Mouse (Mus musculus): ENCODE measurements around the gene Crygc. TPM values are rescaled to one million over a fixed set of nuclear protein-coding genes. Genes with fewer than 3 reads are reported as not detected.
"Not testable (repeated sequence)": the region's sequence is repeated elsewhere in the genome, so short reads cannot be mapped to it uniquely, and the experiment has no call there.

Crygc gene
- polyA plus RNA-seq, 1 experiment = not detected

DNA sequence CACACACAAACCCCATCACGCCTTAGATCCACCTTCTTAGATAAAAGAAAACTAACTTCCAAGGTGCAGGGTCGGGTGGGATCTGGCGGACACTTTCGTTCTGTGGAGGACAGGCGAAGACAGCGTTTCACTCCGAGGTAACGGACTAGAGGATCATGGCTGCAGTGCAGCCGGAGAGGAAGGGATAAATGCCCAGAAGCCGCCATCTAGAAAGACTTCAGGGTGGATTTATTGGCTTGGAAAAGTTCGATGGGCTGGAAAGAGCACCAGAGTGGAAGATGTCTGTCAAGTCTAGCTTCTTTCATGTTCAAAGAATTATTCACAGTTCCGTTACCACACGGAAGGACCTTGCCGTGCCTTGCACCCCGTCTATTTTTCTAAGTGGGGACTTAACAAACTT lies 9.3 kb downstream of the Crygc start:
- TF ChIP-seq CTCF (IDR thresholded peaks at IDR 0.05; ENCODE audit: borderline replicate concordance, insufficient read depth, low read length) (no peak), POLR2A (IDR thresholded peaks at IDR 0.05; ENCODE audit: low read depth, low read length) (no peak)
- Histone ChIP-seq H3K4me1 (ENCODE audit: control insufficient read depth, insufficient read depth, low read length) (no peaks in the 10 kb centered on the region), H3K27ac (ENCODE audit: insufficient read depth, low read length) (no peak overlapping the region), H3K4me3 (ENCODE audit: insufficient read depth, low read length) (no peak overlapping the region)

DNA sequence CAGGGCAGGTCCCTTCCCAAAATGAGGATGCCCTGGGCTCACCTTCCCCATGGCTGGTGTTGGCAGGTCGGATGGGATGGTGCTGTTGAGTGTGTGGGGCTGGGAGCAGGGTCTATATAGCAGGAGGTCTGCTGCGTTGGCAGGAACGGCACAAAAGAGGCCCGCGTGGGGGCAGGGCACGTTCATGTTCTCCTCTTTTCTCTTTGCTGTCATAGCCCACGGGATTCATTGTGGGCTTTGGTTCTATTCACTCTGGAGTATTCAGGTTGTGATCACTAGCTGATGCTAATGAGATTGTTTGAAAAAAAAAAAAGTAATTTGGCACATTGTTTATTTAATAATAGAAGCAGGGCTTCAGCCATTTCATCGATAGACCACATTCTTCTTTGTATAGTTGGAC lies 10.1 kb downstream of the Crygc start, which contains the start of gene Crygd:
Gene Crygd (minus strand): TSS at position 101 of the 400 bp plus-strand sequence.
- H3K27ac ChIP-seq (ENCODE audit: insufficient read depth, low read length) = no peak within 1 kb of the TSS
- H3K4me1 ChIP-seq (ENCODE audit: control insufficient read depth, insufficient read depth, low read length) = no peaks in the 10 kb centered on the region
- H3K4me3 ChIP-seq (ENCODE audit: insufficient read depth, low read length) = no peak within 1 kb of the TSS
- TF ChIP-seq POLR2A (IDR thresholded peaks at IDR 0.05; ENCODE audit: low read depth, low read length) (no peak), CTCF (IDR thresholded peaks at IDR 0.05; ENCODE audit: borderline replicate concordance, insufficient read depth, low read length) (no peak)

DNA sequence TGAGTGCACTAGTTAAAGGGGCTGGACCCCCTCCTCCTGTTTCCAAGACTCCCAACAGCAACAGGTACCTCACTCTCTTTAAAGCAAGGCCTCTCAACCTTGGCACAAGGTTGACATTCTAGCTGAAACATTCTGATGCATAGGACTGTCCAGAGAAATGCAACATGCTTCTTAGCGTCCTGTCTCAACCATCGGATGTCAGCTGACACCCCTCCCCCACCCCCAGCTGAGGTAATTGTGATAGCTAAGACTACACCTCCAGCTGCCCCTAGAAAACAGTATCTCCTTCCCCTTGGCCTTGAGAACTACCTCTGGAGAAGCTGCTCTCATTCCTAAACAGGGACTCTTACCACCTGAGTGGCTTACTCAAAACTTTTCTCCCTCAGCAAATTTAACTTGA lies 21.3 kb downstream of the Crygc start:
- H3K4me3 ChIP-seq (ENCODE audit: insufficient read depth, low read length) = no peak overlapping the region
- no peak overlapping the region for H3K27ac ChIP-seq (ENCODE audit: insufficient read depth, low read length)
- no peak for TF ChIP-seq POLR2A (IDR thresholded peaks at IDR 0.05; ENCODE audit: low read depth, low read length)
- no peak for TF ChIP-seq CTCF (IDR thresholded peaks at IDR 0.05; ENCODE audit: borderline replicate concordance, insufficient read depth, low read length)
- H3K4me1 ChIP-seq (ENCODE audit: control insufficient read depth, insufficient read depth, low read length) = no peaks in the 10 kb centered on the region

DNA sequence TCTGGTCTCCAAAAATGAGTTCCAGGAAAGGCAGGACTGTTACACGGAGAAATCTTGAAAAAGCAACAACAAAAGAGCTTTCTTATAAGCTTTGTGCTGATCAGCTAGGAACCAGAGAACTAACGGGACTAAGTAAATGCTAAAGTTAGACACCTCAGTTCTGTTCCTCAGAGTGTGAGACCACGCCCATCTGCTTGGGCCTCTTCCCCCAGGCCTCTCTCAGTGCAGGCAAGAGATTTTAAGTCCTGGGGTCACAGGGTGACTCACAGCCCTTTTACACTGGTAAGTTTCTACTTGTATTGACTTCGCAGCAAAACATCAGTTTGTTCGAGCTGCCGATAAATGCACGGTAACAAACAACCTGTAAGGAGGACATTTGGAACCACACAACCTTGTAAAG lies 21.8 kb downstream of the Crygc start:
- no peak for TF ChIP-seq POLR2A (IDR thresholded peaks at IDR 0.05; ENCODE audit: low read depth, low read length)
- H3K27ac ChIP-seq (ENCODE audit: insufficient read depth, low read length) = no peak overlapping the region
- no peaks in the 10 kb centered on the region for H3K4me1 ChIP-seq (ENCODE audit: control insufficient read depth, insufficient read depth, low read length)
- no peak overlapping the region for H3K4me3 ChIP-seq (ENCODE audit: insufficient read depth, low read length)

DNA sequence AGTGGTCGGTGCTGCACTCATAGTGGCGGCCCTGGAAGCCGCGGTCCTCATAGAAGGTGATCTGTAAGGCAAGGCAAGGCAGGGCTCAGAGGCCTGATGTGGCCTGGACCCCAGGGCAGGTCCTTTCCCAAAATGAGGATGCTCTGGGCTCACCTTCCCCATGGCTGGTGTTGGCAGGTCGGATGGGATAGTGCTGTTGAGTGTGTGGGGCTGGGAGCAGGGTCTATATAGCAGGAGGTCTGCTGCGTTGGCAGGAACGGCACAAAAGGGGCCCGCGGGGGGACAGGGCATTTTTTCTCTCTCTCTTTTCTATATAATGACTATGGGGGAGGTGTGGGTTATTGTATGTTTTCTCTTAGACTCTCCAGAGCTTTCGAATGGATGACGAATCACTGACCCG lies 22.5 kb downstream of the Crygc start, which contains the start of gene Cryge:
Gene Cryge (minus strand): TSS at position 198 of the 400 bp plus-strand sequence.
- H3K4me1 ChIP-seq (ENCODE audit: control insufficient read depth, insufficient read depth, low read length); H3K27ac ChIP-seq (ENCODE audit: insufficient read depth, low read length); H3K4me3 ChIP-seq (ENCODE audit: insufficient read depth, low read length): not testable (repeated sequence)

DNA sequence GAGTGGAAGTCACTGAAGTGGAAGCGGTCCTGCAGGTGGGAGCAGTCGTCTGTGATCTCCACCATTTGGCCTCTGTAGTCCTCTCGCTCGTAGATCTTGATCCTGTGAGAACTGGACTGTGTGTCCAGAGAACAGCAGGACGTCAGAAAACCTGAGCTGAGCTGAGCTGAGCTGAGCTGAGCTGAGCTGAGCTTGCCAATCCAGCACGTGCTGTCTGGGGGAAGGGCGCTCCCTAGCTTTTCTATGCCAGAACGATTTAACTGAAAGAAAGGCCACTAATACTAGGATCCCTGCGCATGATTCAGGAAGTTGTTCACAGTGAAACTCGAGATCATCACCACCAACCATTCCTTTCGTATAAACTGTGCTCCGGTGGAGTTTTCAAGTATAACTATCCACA lies 24.7 kb downstream of the Crygc start:
- TF ChIP-seq POLR2A (IDR thresholded peaks at IDR 0.05; ENCODE audit: low read depth, low read length) = no peak
- TF ChIP-seq CTCF (IDR thresholded peaks at IDR 0.05; ENCODE audit: borderline replicate concordance, insufficient read depth, low read length) = no peak
- Histone ChIP-seq H3K4me1 (ENCODE audit: control insufficient read depth, insufficient read depth, low read length) (no peaks in the 10 kb centered on the region), H3K27ac (ENCODE audit: insufficient read depth, low read length) (no peak overlapping the region), H3K4me3 (ENCODE audit: insufficient read depth, low read length) (no peak overlapping the region)

DNA sequence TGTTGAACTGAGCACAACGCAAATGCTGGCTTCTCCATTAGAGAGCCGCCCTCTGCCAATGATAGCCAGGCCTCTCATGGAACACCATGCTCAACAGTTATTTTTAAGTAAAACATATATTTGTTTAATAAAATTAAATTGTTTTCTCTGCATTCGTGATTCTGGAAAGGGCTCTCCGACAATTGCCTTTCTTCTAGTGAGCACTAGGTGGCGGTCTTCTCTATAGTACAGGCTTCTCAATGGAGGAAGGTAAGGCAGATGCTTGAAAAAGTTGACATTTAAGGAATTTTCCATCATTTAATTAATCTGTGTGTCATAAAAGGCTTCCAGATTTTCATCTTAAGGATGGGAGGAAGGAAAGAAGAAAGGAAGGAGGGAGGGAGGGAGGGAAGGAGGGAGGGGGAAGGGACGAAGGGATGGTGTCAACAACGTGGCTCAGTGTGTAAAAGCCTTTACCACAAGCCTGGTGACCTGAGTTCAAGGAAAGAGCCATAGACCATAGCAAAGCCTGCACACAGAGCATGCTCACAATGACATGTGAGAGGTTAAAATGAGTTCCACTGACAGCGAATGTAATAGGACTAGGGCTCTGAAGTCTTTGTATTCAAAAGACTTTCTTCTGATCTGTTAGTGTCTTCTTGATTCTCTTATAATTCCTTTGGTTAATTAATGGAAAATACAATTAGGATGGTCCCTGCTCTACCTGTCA lies 26.9 kb downstream of the Crygc start:
- Histone ChIP-seq H3K4me3 (ENCODE audit: insufficient read depth, low read length) (no peak overlapping the region), H3K27ac (ENCODE audit: insufficient read depth, low read length) (no peak overlapping the region), H3K4me1 (ENCODE audit: control insufficient read depth, insufficient read depth, low read length) (no peaks in the 10 kb centered on the region)
- no peak for TF ChIP-seq POLR2A (IDR thresholded peaks at IDR 0.05; ENCODE audit: low read depth, low read length)
- TF ChIP-seq CTCF (IDR thresholded peaks at IDR 0.05; ENCODE audit: borderline replicate concordance, insufficient read depth, low read length) = no peak

DNA sequence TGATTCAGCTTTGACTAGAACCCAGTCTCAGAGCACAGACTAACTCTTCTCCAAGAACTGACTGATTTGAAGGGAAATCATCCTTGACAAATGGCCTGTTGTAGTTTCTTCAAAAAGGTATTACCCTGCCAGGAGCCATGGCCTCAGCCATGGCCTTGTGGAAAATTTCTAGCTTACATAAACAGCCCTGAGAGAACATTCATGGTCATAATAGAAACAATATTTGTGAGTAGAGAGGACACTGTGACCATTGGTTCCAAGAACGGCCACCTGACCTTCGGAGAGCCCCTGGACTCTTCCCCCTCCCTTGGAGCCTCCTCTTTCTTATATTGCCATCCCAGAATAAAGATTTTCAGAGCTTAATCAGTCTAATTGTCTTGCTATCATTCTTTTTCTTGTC lies 30.1 kb downstream of the Crygc start:
- no peaks in the 10 kb centered on the region for H3K4me1 ChIP-seq (ENCODE audit: control insufficient read depth, insufficient read depth, low read length)
- H3K4me3 ChIP-seq (ENCODE audit: insufficient read depth, low read length) = no peak overlapping the region
- TF ChIP-seq CTCF (IDR thresholded peaks at IDR 0.05; ENCODE audit: borderline replicate concordance, insufficient read depth, low read length) = no peak
- TF ChIP-seq POLR2A (IDR thresholded peaks at IDR 0.05; ENCODE audit: low read depth, low read length) = no peak
- no peak overlapping the region for H3K27ac ChIP-seq (ENCODE audit: insufficient read depth, low read length)

DNA sequence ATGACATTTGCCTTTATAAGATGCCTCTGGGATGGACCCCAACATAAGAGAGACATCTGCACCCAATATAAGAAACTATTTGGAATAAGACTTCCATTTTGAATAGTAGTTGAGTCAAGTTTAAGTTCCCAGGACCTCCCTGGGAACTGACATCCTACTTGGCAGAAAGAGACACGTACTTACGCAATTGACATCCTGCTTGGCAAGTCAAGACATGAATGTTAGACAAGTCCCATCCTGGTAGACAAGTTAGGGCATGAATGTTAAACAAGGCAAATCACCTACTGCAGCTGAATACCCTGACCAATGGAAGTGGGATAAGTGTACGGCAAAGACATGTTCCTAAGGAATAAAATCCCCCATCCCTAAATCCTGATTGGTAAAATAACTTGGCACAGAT lies 31.7 kb downstream of the Crygc start:
- TF ChIP-seq POLR2A (IDR thresholded peaks at IDR 0.05; ENCODE audit: low read depth, low read length) (no peak), CTCF (IDR thresholded peaks at IDR 0.05; ENCODE audit: borderline replicate concordance, insufficient read depth, low read length) (no peak)
- no peaks in the 10 kb centered on the region for H3K4me1 ChIP-seq (ENCODE audit: control insufficient read depth, insufficient read depth, low read length)
- no peak overlapping the region for H3K4me3 ChIP-seq (ENCODE audit: insufficient read depth, low read length)
- H3K27ac ChIP-seq (ENCODE audit: insufficient read depth, low read length) = no peak overlapping the region

DNA sequence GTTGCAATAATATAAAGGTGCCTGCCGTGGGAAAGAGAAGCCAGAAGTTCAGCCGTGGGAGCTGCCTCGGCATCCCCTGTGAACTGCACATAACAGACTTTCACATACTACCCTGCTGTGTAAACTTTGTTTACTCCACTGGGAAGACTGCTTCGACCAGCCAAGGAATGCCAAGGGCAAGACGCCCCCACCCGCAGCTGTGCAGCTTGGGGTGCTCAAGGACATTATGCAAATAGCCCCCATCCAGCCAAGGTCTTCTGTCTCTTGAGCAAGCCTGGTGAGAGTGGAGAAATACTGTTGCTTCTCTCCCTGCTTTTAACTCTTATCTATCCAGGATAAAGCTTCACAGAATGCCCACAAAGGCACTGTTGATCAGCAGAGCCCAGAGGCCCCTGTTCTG lies 32.7 kb downstream of the Crygc start:
- no peak overlapping the region for H3K27ac ChIP-seq (ENCODE audit: insufficient read depth, low read length)
- H3K4me3 ChIP-seq (ENCODE audit: insufficient read depth, low read length) = no peak overlapping the region
- no peaks in the 10 kb centered on the region for H3K4me1 ChIP-seq (ENCODE audit: control insufficient read depth, insufficient read depth, low read length)
- TF ChIP-seq POLR2A (IDR thresholded peaks at IDR 0.05; ENCODE audit: low read depth, low read length) = no peak
- no peak for TF ChIP-seq CTCF (IDR thresholded peaks at IDR 0.05; ENCODE audit: borderline replicate concordance, insufficient read depth, low read length)

DNA sequence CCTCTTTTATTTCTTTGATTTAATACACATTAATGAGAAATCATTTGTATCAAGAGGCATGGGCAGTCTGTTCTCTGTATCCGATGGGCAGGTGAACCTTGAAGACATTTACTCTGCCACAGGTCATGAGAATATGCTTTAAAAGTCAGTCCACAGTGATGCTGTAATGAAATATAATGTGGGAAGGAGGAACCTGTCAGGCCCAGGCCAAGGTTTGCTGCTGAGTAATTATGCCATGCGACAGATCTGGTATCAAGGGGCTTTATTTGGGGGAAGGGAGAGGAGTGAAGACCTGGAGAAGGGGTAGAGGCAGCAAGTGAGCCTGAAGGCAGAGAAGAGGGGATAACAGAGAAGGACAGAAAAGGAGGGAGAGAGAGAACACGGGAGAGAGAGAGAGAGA lies 33.8 kb downstream of the Crygc start:
- no peak overlapping the region for H3K4me3 ChIP-seq (ENCODE audit: insufficient read depth, low read length)
- H3K27ac ChIP-seq (ENCODE audit: insufficient read depth, low read length) = no peak overlapping the region
- TF ChIP-seq CTCF (IDR thresholded peaks at IDR 0.05; ENCODE audit: borderline replicate concordance, insufficient read depth, low read length) = no peak
- TF ChIP-seq POLR2A (IDR thresholded peaks at IDR 0.05; ENCODE audit: low read depth, low read length) = no peak
- H3K4me1 ChIP-seq (ENCODE audit: control insufficient read depth, insufficient read depth, low read length) = no peaks in the 10 kb centered on the region
